Mouse (Mus musculus) forebrain, embryonic 13.5 days (tissue): ENCODE results near the gene Kcnk6. TPM values are rescaled to one million over a fixed set of nuclear protein-coding genes. Genes with fewer than 3 reads are reported as not detected.
A peak's percentile ranks its signal among the peaks of the same experiment; 100 is the strongest.
"Not testable (repeated sequence)": the region's sequence is repeated elsewhere in the genome, so short reads cannot be mapped to it uniquely, and the experiment has no call there.

Experiments used
- ATAC-seq: fragments of 200-750 bp; cut with Nextera tagmentation; 2 replicates; pipeline ENCODE4 v1.8.0; 2017
- H3K27ac ChIP-seq: fragments of 300-500 bp; sonication (generic); 2 replicates; pipeline ENCODE4 v1.5.1; 2015; ENCODE audit warnings: inconsistent platforms, mild to moderate bottlenecking, moderate library complexity
- H3K27me3 ChIP-seq: fragments of 300-500 bp; sonication (generic); 2 replicates; pipeline ENCODE4 v1.6.1; 2015; ENCODE audit warnings: mild to moderate bottlenecking, inconsistent platforms
- H3K36me3 ChIP-seq: fragments of 300-500 bp; sonication (generic); 2 replicates; pipeline ENCODE4 v1.6.1; 2015; ENCODE audit warnings: mild to moderate bottlenecking, inconsistent platforms; ENCODE audit not compliant: poor library complexity, severe bottlenecking
- H3K4me1 ChIP-seq: fragments of 300-500 bp; sonication (generic); 2 replicates; pipeline ENCODE4 v1.6.1; 2015; ENCODE audit warnings: inconsistent platforms
- H3K4me2 ChIP-seq: fragments of 300-500 bp; sonication (generic); 2 replicates; pipeline ENCODE4 v1.6.1; 2015; ENCODE audit warnings: inconsistent platforms, mild to moderate bottlenecking, moderate library complexity
- H3K4me3 ChIP-seq: fragments of 300-500 bp; sonication (generic); 2 replicates; pipeline ENCODE4 v1.5.1; 2015; ENCODE audit warnings: mild to moderate bottlenecking, inconsistent platforms
- H3K9ac ChIP-seq: fragments of 300-500 bp; sonication (generic); 2 replicates; pipeline ENCODE4 v1.6.1; 2015; ENCODE audit warnings: mild to moderate bottlenecking, inconsistent platforms
- H3K9me3 ChIP-seq: fragments of 300-500 bp; sonication (generic); replicated peaks from 2 replicates; pipeline ENCODE4 v1.6.1; 2016; ENCODE audit warnings: inconsistent platforms
- WGBS: fragments of 180-500 bp; shearing (Covaris S2); methylation state at CpG from one replicate; pipeline ENCODE4 v1.1.7; 2015; 5-methylcytosine and 5-hydroxymethylcytosine counted together
- polyA plus RNA-seq: library from polyadenylated mRNA; unstranded; fragments of >200 nt; fragmentation: Nextera tagmentation; extraction: Ambion mirVana; gene quantifications from 2 replicates; pipeline ENCODE4 v1.2.1, GENCODE M21; 2015

Gene Kcnk6
- polyA plus RNA-seq, 1 experiment from 2014 or later = 0.27 TPM

GRCm38 (mm10) chr7:29214236-29214635 is 18.1 kb downstream of the Kcnk6 start:
- Histone ChIP-seq H3K9me3 (no peaks in the 10 kb centered on the region), H3K4me3 (no peak overlapping the region), H3K36me3 (no peaks in the 10 kb centered on the region), H3K27me3 (peaks cover 15% of the 10 kb centered on the region), H3K4me1 (no peaks in the 10 kb centered on the region), H3K9ac (no peak overlapping the region), H3K4me2 (peak overlapping the region; percentile 53; the same call in 1 of the 2 replicates), H3K27ac (no peak overlapping the region)
- WGBS = 77% methylated on average over 2 of the region's 2 CpGs
- ATAC-seq = 0 out of 2 replicates have a peak, but pooled peaks have one; percentile 7

GRCm38 (mm10) chr7:29213675-29214082 is 18.6 kb downstream of the Kcnk6 start, which contains the start of gene Catsperg1:
Gene Catsperg1, minus strand, starts transcription at chr7:29214035.
- Histone ChIP-seq H3K9me3 (no peaks in the 10 kb centered on the region), H3K4me2 (peak within 1 kb of the TSS; percentile 53), H3K4me3 (peak within 1 kb of the TSS; percentile 27), H3K9ac (0 out of 2 replicates have a peak within 1 kb of the TSS, but pooled peaks have one; percentile 12), H3K36me3 (no peaks in the 10 kb centered on the region), H3K27me3 (peaks cover 15% of the 10 kb centered on the region), H3K4me1 (no peaks in the 10 kb centered on the region), H3K27ac (no peak within 1 kb of the TSS)
- peak; percentile 79 for ATAC-seq
- WGBS = 1% methylated on average over 20 of the region's 20 CpGs

DNA sequence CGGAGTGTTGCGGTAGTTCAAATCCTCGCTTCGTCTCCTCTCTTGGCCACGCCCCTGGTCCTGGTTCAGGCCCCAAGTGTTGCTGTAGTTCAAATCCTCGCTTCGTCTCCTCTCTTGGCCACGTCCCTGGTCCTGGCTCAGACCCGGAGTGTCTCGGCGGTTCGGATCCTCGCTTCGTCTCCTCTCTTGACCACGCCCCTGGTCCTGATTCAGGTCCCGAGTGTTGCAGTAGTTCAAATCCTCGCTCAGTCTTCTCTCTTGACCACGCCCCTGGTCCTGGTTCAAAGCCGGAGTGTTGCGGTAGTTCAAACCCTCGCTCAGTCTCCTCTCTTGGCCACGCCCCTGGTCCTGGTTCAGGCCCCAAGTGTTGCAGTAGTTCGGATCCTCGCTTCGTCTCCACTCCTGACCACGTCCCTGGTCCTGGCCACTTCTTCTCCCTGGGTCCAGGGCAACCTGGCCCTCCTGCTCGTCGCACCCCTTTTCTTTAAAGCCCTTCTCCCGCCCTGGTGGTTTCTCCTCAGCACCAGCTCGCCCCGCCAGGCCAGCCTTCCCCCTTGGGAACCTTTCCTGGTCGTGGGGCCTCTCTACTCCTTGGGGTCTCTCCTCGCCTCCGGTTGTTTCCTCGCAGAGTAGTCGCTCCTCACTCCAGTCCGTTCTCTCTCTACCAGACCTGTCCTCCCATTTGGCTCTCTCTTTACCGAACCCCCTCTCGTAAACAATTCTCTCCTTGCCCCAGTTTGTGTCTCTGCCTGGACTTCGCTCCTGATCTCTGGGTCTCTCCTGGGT is 19.3 kb downstream of the Kcnk6 start:
- not testable (repeated sequence) for H3K9ac ChIP-seq, H3K36me3 ChIP-seq, H3K4me1 ChIP-seq, H3K9me3 ChIP-seq, H3K27ac ChIP-seq
- Histone ChIP-seq H3K27me3 (peaks cover 15% of the 10 kb centered on the region), H3K4me3 (peak overlapping the region; percentile 27), H3K4me2 (peak overlapping the region; percentile 53)
- 16% methylated on average over 40 of the region's 40 CpGs for WGBS
- peak; percentile 25; the same call in 1 of the 2 replicates for ATAC-seq

DNA sequence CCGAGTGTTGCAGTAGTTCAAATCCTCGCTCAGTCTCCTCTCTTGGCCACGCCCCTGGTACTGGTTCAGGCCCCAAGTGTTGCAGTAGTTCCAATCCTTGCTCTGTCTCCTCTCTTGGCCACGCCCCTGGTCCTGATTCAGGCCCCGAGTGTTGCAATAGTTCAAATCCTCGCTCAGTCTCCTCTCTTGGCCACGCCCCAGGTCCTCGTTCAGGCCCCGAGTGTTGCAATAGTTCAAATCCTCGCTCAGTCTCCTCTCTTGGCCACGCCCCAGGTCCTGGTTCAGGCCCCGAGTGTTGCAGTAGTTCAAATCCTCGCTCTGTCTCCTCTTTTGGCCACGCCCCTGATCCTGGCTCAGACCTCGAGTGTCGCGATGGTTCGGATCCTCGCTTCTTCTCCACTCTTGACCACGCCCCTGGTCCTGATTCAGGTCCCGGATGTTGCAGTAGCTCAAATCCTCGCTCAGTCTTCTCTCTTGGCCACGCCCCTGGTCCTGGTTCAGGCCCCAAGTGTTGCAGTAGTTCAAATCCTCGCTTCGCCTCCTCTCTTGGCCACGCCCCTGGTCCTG is 20.0 kb downstream of the Kcnk6 start:
- H3K9ac ChIP-seq = no peak overlapping the region
- peaks cover 15% of the 10 kb centered on the region for H3K27me3 ChIP-seq
- 15% methylated on average over 26 of the region's 26 CpGs for WGBS
- no peaks in the 10 kb centered on the region for H3K36me3 ChIP-seq
- peak overlapping the region; percentile 53 for H3K4me2 ChIP-seq
- no peak overlapping the region for H3K27ac ChIP-seq
- no peak for ATAC-seq
- H3K4me1 ChIP-seq = no peaks in the 10 kb centered on the region
- peak overlapping the region; percentile 3; the same call in 1 of the 2 replicates for H3K4me3 ChIP-seq
- H3K9me3 ChIP-seq = no peaks in the 10 kb centered on the region

DNA sequence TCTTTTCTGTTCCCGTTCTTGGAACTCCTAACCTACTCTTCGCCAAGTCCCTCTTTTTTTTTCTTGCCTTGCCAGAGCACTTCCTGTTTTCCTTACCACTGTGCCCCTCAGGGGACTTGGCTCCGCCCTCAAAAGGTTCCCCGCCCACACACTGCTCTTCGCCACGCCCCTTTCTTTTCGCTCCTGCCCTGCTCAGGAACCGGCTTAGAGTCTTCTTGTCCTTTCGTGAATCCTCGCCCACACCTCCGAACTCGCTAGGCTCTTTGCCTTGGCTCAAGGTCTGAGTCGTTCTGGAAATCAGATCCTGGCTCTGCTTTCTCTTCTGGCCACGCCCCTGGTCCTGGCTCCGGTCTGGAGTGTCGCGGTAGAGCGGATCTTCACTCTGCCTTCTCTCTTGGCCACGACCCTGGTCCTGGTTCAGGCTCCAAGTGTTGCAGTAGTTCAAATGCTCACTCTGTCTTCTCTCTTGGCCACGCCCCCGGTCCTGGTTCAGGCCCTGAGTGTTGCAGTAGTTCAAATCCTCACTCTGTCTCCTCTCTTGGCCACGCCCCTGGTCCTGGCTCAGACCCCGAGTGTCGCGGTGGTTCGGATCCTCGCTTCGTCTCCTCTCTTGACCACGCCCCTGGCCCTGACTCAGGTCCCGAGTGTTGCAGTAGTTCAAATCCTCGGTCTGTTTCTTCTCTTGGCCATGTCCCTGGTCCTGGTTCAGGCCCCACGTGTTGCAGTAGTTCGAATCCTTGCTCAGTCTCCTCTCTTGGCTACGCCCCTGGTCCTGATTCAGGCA is 20.7 kb downstream of the Kcnk6 start:
- peak; percentile 42; the same call in 1 of the 2 replicates for ATAC-seq
- no peak overlapping the region for H3K27ac ChIP-seq
- H3K27me3 ChIP-seq = peaks cover 15% of the 10 kb centered on the region
- H3K4me1 ChIP-seq = no peaks in the 10 kb centered on the region
- no peaks in the 10 kb centered on the region for H3K36me3 ChIP-seq
- 7% methylated on average over 34 of the region's 34 CpGs for WGBS
- peak overlapping the region; percentile 32 for H3K4me3 ChIP-seq
- H3K4me2 ChIP-seq = peak overlapping the region; percentile 47
- H3K9me3 ChIP-seq = no peaks in the 10 kb centered on the region
- no peak overlapping the region for H3K9ac ChIP-seq

GRCm38 (mm10) chr7:29211013-29211412 is 21.3 kb downstream of the Kcnk6 start:
- Histone ChIP-seq H3K27me3 (peaks cover 15% of the 10 kb centered on the region), H3K4me3 (peak overlapping the region; percentile 32), H3K4me2 (peak overlapping the region; percentile 47)
- WGBS = 23% methylated on average over 15 of the region's 15 CpGs
- 0 out of 2 replicates have a peak, but pooled peaks have one; percentile 31 for ATAC-seq
- H3K4me1 ChIP-seq, H3K9ac ChIP-seq, H3K36me3 ChIP-seq, H3K9me3 ChIP-seq, H3K27ac ChIP-seq: not testable (repeated sequence)

GRCm38 (mm10) chr7:29202577-29202976 is 29.7 kb downstream of the Kcnk6 start:
- Histone ChIP-seq H3K27me3 (no peaks in the 10 kb centered on the region), H3K4me2 (no peak overlapping the region), H3K4me3 (no peak overlapping the region), H3K4me1 (no peaks in the 10 kb centered on the region), H3K9me3 (no peaks in the 10 kb centered on the region), H3K9ac (no peak overlapping the region), H3K27ac (no peak overlapping the region), H3K36me3 (no peaks in the 10 kb centered on the region)
- WGBS = 89% methylated on average over 6 of the region's 6 CpGs
- ATAC-seq = no peak

DNA sequence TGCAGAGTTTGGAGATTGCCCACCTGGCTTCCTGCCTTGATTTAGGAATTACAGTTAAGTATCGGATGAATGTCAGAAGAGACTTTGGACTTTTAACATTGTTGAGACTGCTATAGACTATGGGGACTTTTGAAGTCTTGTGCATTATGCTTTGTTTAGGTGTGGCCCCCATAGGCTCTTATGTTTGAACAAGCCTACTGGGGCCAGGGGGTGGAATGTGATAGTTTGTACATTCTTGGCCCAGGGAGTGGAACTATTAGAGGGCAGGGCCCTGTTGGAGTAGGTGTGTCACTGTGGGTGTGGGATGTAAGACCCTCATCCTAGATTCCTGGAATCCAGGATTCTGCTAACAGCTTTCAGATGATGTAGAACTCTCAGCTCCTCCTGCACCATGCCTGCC is 38.1 kb downstream of the Kcnk6 start:
- H3K36me3 ChIP-seq, H3K4me2 ChIP-seq, H3K4me3 ChIP-seq, H3K9ac ChIP-seq, H3K27ac ChIP-seq, ATAC-seq, H3K27me3 ChIP-seq, H3K9me3 ChIP-seq, H3K4me1 ChIP-seq: not testable (repeated sequence)
- 94% methylated on average over 1 of the region's 1 CpGs for WGBS

DNA sequence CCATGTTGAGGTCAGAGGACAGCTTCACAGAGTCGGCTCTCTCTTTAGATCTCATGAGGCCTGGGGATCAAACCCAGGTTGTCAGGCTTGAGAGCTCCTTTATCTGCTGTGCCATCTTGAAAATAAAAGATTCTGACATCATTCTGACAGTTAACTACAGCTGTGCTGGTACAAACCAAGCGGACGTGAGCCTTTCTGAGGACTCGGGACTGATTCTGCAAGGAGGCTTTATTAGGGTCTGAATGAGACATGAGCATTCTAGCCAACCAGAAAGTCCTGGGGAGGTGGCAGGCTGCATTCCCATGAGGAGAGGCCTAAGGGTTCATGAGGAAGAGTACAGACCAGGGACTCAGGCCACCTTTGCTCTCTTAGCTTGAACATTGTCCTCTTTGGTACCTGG is 51.0 kb downstream of the Kcnk6 start:
- not testable (repeated sequence) for H3K4me3 ChIP-seq, H3K4me2 ChIP-seq, H3K27me3 ChIP-seq, H3K9ac ChIP-seq, H3K27ac ChIP-seq, H3K9me3 ChIP-seq, H3K36me3 ChIP-seq, ATAC-seq
- H3K4me1 ChIP-seq = peaks cover 20% of the 10 kb centered on the region
- 85% methylated on average over 4 of the region's 4 CpGs for WGBS

DNA sequence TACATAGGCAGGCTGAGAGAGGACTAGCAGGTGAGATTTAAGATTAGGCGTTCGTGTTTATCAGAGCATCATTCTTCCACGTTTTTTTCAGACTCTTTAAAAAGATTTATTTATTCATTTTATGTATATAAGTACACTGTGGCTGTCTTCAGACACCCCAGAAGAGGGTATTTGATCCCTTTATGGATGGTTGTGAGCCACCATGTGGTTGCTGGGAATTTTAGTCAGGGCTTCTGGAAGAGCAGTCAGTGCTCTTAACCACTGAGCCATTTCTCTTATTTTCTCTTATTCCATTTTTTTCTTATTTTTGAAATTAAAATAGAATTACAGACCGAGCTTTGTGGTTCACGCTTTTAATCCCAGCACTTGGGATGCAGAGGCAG is 51.5 kb downstream of the Kcnk6 start:
- Histone ChIP-seq H3K27me3 (no peaks in the 10 kb centered on the region), H3K4me1 (peaks cover 20% of the 10 kb centered on the region), H3K27ac (0 out of 2 replicates have a peak overlapping the region, but pooled peaks have one; percentile 27), H3K4me2 (peak overlapping the region; percentile 90), H3K9ac (no peak overlapping the region), H3K9me3 (no peaks in the 10 kb centered on the region), H3K36me3 (peaks cover 14% of the 10 kb centered on the region), H3K4me3 (peak overlapping the region; percentile 80)
- peak; percentile 61 for ATAC-seq
- WGBS = 42% methylated on average over 5 of the region's 5 CpGs

DNA sequence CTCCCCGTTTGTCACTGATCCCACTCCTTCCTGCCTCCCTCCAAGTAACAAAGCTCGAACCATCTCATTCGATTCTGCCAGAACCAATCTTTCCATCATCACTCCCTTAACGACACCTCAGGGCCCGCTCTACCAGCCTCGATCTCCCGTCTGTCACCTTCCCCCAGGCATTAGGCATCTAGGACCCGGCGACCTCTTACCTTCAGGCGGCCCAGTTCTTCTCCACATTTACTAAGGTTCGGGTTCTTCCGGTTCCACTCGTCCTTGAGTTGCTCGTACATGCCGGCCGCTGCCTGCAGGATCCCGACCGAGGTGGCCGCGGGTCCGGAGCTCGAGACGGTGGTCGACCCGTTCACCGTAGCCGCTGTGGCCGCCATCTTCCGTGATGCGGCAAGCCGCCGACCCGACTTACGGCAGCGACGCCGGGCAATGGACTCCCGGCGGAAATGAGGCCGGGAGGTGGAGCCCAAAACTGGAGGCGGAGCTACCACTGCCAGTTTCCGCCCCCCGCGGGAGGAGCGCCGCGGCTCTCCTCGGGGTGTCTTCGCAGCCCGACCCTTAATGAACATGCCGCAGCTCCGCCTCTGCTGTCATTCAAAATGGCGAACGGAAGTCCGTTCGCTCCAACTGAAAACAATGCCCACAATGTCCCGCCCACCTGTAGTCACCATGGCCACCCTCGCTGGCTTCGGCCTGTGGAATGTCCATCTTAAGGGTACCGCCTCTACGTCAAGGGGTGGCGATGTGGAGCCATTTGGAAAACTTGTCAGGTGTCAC is 52.0 kb downstream of the Kcnk6 start, which contains the start of gene Psmd8:
Psmd8 (minus strand) TSS at position 625 of the 777 bp plus-strand sequence.
- ATAC-seq = peak; percentile 95

More for the DNA sequence above, 52.0 kb downstream of the Kcnk6 start, which contains the start of gene Psmd8:
- WGBS = under 1% methylated on average over 62 of the region's 62 CpGs
- Histone ChIP-seq H3K9ac (peak within 1 kb of the TSS; percentile 85), H3K27me3 (no peaks in the 10 kb centered on the region), H3K4me1 (peaks cover 20% of the 10 kb centered on the region), H3K27ac (peak within 1 kb of the TSS; percentile 31), H3K4me3 (peak within 1 kb of the TSS; percentile 80), H3K36me3 (peaks cover 20% of the 10 kb centered on the region), H3K9me3 (no peaks in the 10 kb centered on the region), H3K4me2 (peak within 1 kb of the TSS; percentile 90)
